8 mouse cellular contexts compared by ENCODE assay signal in the genomic region with DNA sequence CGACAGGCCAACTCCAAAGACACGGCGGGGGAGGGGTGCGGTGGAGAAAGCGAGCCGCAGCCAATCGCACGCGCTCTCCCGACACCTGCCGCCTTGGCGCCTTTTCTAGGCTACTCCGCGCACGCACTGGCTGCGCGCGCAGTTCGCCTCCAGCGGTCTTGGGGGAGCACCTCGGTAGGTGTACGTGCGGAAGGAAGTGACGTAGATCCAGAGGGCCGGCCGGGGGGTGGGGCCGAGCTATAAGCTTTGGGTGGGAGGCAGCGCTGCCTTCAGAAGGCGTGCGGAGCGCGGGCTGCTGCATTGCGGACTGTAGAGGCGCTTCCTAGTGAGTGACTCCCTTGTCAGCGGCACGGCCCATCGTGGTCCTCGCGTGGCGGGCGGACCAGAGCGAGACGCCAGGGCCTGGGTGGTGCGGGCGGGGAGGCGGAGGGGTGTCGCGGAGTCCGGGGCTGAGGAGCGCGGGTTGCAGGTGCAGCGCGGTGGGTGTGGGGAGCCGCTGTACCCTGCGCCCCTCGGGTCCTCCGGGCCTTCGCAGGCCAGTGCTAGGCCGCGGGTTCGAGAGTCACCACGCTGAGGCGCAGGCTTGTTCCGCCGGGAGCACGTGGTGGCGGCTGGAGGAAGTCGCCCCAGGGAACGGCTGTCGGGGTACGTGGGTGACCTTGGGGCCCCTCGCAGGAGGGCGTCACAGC. TPM values are rescaled to one million over a fixed set of nuclear protein-coding genes. Genes with fewer than 3 reads are reported as not detected.
A peak's percentile ranks its signal among the peaks of the same experiment; 100 is the strongest.
DNase-seq lines count a peak whose midpoint lies in the region; ATAC-seq lines count a peak whose summit lies in the region.

Gene Tfrc, plus strand, starts transcription at position 209 of the 689 bp plus-strand sequence.

- H3K36me3 ChIP-seq in hindbrain, embryonic 16.5 days (ENCODE audit: control insufficient read depth, insufficient read depth, low read length) = no peaks in the 10 kb centered on the region
- no peaks in the 10 kb centered on the region for H3K36me3 ChIP-seq in macrophage (ENCODE audit: inconsistent target)

- H3K4me2 ChIP-seq in hindbrain, embryonic 16.5 days (ENCODE audit: low read length) = peak within 1 kb of the TSS; percentile 70

- H3K9me3 ChIP-seq in hindbrain, embryonic 16.5 days (ENCODE audit: control insufficient read depth, low read length) = no peaks in the 10 kb centered on the region

- peak within 1 kb of the TSS; percentile 93 for H3K4me3 ChIP-seq in hindbrain, embryonic 16.5 days (ENCODE audit: low read length)
- H3K4me3 ChIP-seq in macrophage (ENCODE audit: inconsistent target) = peak within 1 kb of the TSS; percentile 62

- peaks cover 38% of the 10 kb centered on the region for H3K79me2 ChIP-seq in macrophage (ENCODE audit: inconsistent target)

- H3K27ac ChIP-seq in hindbrain, embryonic 16.5 days (ENCODE audit: low read depth, low read length) = peak within 1 kb of the TSS; percentile 95
- peak within 1 kb of the TSS; percentile 49 for H3K27ac ChIP-seq in macrophage

- H3K27me3 ChIP-seq in hindbrain, embryonic 16.5 days (replicated peaks; ENCODE audit: control insufficient read depth, insufficient read depth, low read length) = no peaks in the 10 kb centered on the region

- H3K4me1 ChIP-seq in hindbrain, embryonic 16.5 days (ENCODE audit: control insufficient read depth, insufficient read depth, low read depth, low read length) = peaks cover 8% of the 10 kb centered on the region

- peak; percentile 99 for DNase-seq in WW6 (ENCODE audit: low read depth, low spot score)
- DNase-seq in cerebellum, postnatal 4 days (ENCODE audit: low spot score in 2 of 2) = peak; percentile 86 to 96
- peak; percentile 95 for DNase-seq in gastrocnemius, adult 18-20 months (ENCODE audit: low spot score)
- DNase-seq in left cerebral cortex, adult 18-20 months (ENCODE audit: low spot score in 2 of 2) = peak; percentile 94 to 96
- DNase-seq in right cerebral cortex, adult 18-20 months = peak; percentile 97
- DNase-seq in urinary bladder, postnatal 10 days (ENCODE audit: low spot score) = peak; percentile 82

- peak within 1 kb of the TSS; percentile 93 for H3K9ac ChIP-seq in hindbrain, embryonic 16.5 days (ENCODE audit: low read depth, low read length)

- ATAC-seq in hindbrain, embryonic 16.5 days = peak; percentile 99

- WGBS in hindbrain, embryonic 16.5 days = 0% methylated on average over 50 of the region's 73 CpGs
- under 1% methylated on average over 63 of the region's 73 CpGs for WGBS in macrophage (ENCODE audit: missing documents)

RNA-seq across cellular contexts. Expression of gene Tfrc, which starts in this region (rescaled TPM):
- 10 to 100 TPM; 51.9 to 58.7 TPM for total RNA-seq in gastrocnemius, adult 18-20 months (2021)
- polyA plus RNA-seq in hindbrain, embryonic 16.5 days (2015; fragmentation: Nextera tagmentation; extraction: Ambion mirVana) = 26.3 and 36.5 TPM in 2 replicates
- total RNA-seq in left cerebral cortex, adult 18-20 months (2021) = 10 to 100 TPM; 51.8 to 61.6 TPM
- 100 to 1,000 TPM in 19 of 26 experiments, 10 to 100 TPM in 7; 17.1 to 870 (median 238) TPM for total RNA-seq in macrophage (2018; cell fraction: chromatin; rRNA removed)
- total RNA-seq in macrophage (2018; cell fraction: cytosol; rRNA removed) = 1,000 to 10,000 TPM in 3 of 26 experiments, 100 to 1,000 TPM in 23; 115 to 1,267 (median 399) TPM
- 1,000 to 10,000 TPM in 1 of 26 experiments, 100 to 1,000 TPM in 24, 10 to 100 TPM in 1; 68.9 to 1,011 (median 406) TPM for total RNA-seq in macrophage (2018; cell fraction: nucleus; rRNA removed)
- 327 to 500 TPM (median 495 TPM) in 3 replicates for polyA plus RNA-seq in macrophage (2018)

Comparison
In these comparisons a context has a peak if more than half of its experiments do, and no peak if none do; other contexts are left out.
1. Peak in every context shown above with its lines: DNase-seq, ATAC-seq, H3K4me3 ChIP-seq and H3K27ac ChIP-seq.